Comparison of ENCODE assay signal across 14 mouse cellular contexts in the genomic region with DNA sequence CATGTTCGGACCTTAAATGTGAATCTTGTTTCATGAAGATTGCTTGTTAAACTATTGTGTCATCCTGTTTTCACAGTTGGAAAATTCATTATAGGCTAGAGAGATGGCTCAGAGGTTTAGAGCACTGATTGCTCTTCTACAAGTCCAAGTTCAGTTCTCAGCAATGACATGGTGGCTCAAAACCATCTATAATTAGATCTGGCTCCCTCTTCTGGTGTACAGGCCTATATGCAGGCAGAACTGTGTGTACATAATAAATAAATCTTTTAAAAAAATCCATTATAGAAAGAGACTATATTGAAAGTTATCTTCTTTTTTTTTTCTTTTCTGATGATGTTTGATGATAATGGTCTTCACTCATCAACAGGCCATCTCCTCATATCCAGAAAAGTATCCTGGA. TPM values are rescaled to one million over a fixed set of nuclear protein-coding genes. Genes with fewer than 3 reads are reported as not detected.
DNase-seq lines count a peak whose midpoint lies in the region; ATAC-seq and TF ChIP-seq lines count a peak whose summit lies in the region.
"Had no signal": no experiment of that assay in that cellular context is flagged by ENCODE, and none has a peak within 500 bp of the region (broad histone marks: within the 10 kb centered on the region; RNA-seq: fewer than 3 reads in every experiment).

No protein-coding gene starts in this region.

- TF ChIP-seq CTCF in lung, embryonic 14.5 days (IDR thresholded peaks at IDR 0.05; ENCODE audit: low read depth): 0 out of 2 replicates have a peak, but pooled peaks have one; percentile 8
- peak; percentile 47 for TF ChIP-seq CTCF in E14TG2a.4 (conservative IDR thresholded peaks at IDR 0.05; ENCODE audit: low read length)

- H3K9ac ChIP-seq in lung, embryonic 14.5 days: no peak overlapping the region
- no peak overlapping the region for H3K9ac ChIP-seq in hindbrain, embryonic 16.5 days (ENCODE audit: low read depth, low read length)
- H3K9ac ChIP-seq: forebrain, postnatal 0 days; limb, embryonic 15.5 days; stomach, embryonic 15.5 days had no signal

- H3K27ac ChIP-seq in lung, embryonic 14.5 days (ENCODE audit: low read depth): no peak overlapping the region
- no peak overlapping the region for H3K27ac ChIP-seq in hindbrain, embryonic 16.5 days (ENCODE audit: low read depth, low read length)
- H3K27ac ChIP-seq: limb, embryonic 15.5 days; macrophage; stomach, embryonic 15.5 days had no signal

- no peak for ATAC-seq in lung, embryonic 14.5 days (ENCODE audit: insufficient read depth)
- ATAC-seq in hindbrain, embryonic 16.5 days: no peak
- ATAC-seq: forebrain, postnatal 0 days had no signal

- H3K27me3 ChIP-seq in lung, embryonic 14.5 days (ENCODE audit: insufficient read depth, low read length): no peaks in the 10 kb centered on the region
- no peaks in the 10 kb centered on the region for H3K27me3 ChIP-seq in E14TG2a.4 (ENCODE audit: insufficient read depth, low read length)
- no peaks in the 10 kb centered on the region for H3K27me3 ChIP-seq in splenic B cell, adult 2 months (ENCODE audit: control insufficient read depth, insufficient read depth, low read length, poor library complexity, severe bottlenecking)
- H3K27me3 ChIP-seq in hindbrain, embryonic 16.5 days (replicated peaks; ENCODE audit: control insufficient read depth, insufficient read depth, low read length): no peaks in the 10 kb centered on the region
- H3K27me3 ChIP-seq: limb, embryonic 15.5 days; stomach, embryonic 15.5 days had no signal

- peaks cover 23% of the 10 kb centered on the region for H3K36me3 ChIP-seq in lung, embryonic 14.5 days (ENCODE audit: insufficient read depth)
- H3K36me3 ChIP-seq in E14TG2a.4 (ENCODE audit: insufficient read depth, low read length): peaks cover 43% of the 10 kb centered on the region
- peaks cover 4% of the 10 kb centered on the region for H3K36me3 ChIP-seq in splenic B cell, adult 2 months (ENCODE audit: control insufficient read depth, insufficient read depth, low read length, poor library complexity, severe bottlenecking)
- H3K36me3 ChIP-seq in hindbrain, embryonic 16.5 days (ENCODE audit: control insufficient read depth, insufficient read depth, low read length): peaks cover 7% of the 10 kb centered on the region

- no peaks in the 10 kb centered on the region for H3K9me3 ChIP-seq in lung, embryonic 14.5 days (ENCODE audit: low read depth, low read length)
- H3K9me3 ChIP-seq in E14TG2a.4 (ENCODE audit: low read length): no peaks in the 10 kb centered on the region
- H3K9me3 ChIP-seq in hindbrain, embryonic 16.5 days (ENCODE audit: control insufficient read depth, low read length): no peaks in the 10 kb centered on the region
- H3K9me3 ChIP-seq: limb, embryonic 15.5 days; stomach, embryonic 15.5 days had no signal

- H3K4me3 ChIP-seq in lung, embryonic 14.5 days (ENCODE audit: low read depth, low read length): no peak overlapping the region
- no peak overlapping the region for H3K4me3 ChIP-seq in E14TG2a.4 (replicated peaks; ENCODE audit: low read length)
- no peak overlapping the region for H3K4me3 ChIP-seq in hindbrain, embryonic 16.5 days (ENCODE audit: low read length)
- H3K4me3 ChIP-seq: limb, embryonic 15.5 days; stomach, embryonic 15.5 days had no signal

- no peaks in the 10 kb centered on the region for H3K4me1 ChIP-seq in lung, embryonic 14.5 days (ENCODE audit: insufficient read depth)
- no peaks in the 10 kb centered on the region for H3K4me1 ChIP-seq in E14TG2a.4 (replicated peaks; ENCODE audit: low read depth, low read length)
- no peaks in the 10 kb centered on the region for H3K4me1 ChIP-seq in hindbrain, embryonic 16.5 days (ENCODE audit: control insufficient read depth, insufficient read depth, low read depth, low read length)
- H3K4me1 ChIP-seq: limb, embryonic 15.5 days; stomach, embryonic 15.5 days had no signal

- WGBS in lung, embryonic 14.5 days: 98% methylated on average over 1 of the region's 1 CpGs
- 100% methylated on average over 1 of the region's 1 CpGs for WGBS in hindbrain, embryonic 16.5 days

- peak; percentile 21 for DNase-seq in lung, embryonic 14.5 days
- DNase-seq in lung, postnatal 25 days (ENCODE audit: low spot score): no peak
- peak; percentile 16 for DNase-seq in ZHBTc4 (ENCODE audit: low read depth, low spot score)
- DNase-seq in splenic B cell, adult 2 months (ENCODE audit: low read depth, low spot score): peak; percentile 29
- DNase-seq in heart, postnatal 4 days: no peak
- DNase-seq: adrenal gland, postnatal 10 days; forebrain, postnatal 0 days; gastrocnemius, postnatal 36 days; kidney, postnatal 25 days had no signal

- H3K4me2 ChIP-seq in lung, embryonic 14.5 days: no peak overlapping the region
- H3K4me2 ChIP-seq in hindbrain, embryonic 16.5 days (ENCODE audit: low read length): no peak overlapping the region
- H3K4me2 ChIP-seq: limb, embryonic 15.5 days; stomach, embryonic 15.5 days had no signal

RNA-seq across cellular contexts. Expression of gene Zfp53, which starts 15.7 kb away (rescaled TPM):
- 9.7 and 10.5 TPM in 2 replicates for polyA plus RNA-seq in lung, embryonic 14.5 days (2014; fragmentation: Nextera tagmentation; extraction: Ambion mirVana)
- total RNA-seq in heart, postnatal 4 days (2021): 1 to 10 TPM; 2.6 to 3.0 TPM
- polyA plus RNA-seq in hindbrain, embryonic 16.5 days (2015; fragmentation: Nextera tagmentation; extraction: Ambion mirVana): 8.7 and 10.7 TPM in 2 replicates

RNA-seq across cellular contexts. Expression of gene Zfp52, which starts 30.8 kb away (rescaled TPM):
- polyA plus RNA-seq in lung, embryonic 14.5 days (2014; fragmentation: Nextera tagmentation; extraction: Ambion mirVana): 4.5 and 4.6 TPM in 2 replicates
- total RNA-seq in heart, postnatal 4 days (2021): 1 to 10 TPM; 6.7 to 7.6 TPM
- 3.0 and 3.5 TPM in 2 replicates for polyA plus RNA-seq in hindbrain, embryonic 16.5 days (2015; fragmentation: Nextera tagmentation; extraction: Ambion mirVana)

RNA-seq across cellular contexts. Expression of gene Zfp51, which starts 54.4 kb away (rescaled TPM):
- 12.1 and 13.4 TPM in 2 replicates for polyA plus RNA-seq in lung, embryonic 14.5 days (2014; fragmentation: Nextera tagmentation; extraction: Ambion mirVana)
- total RNA-seq in heart, postnatal 4 days (2021): 1 to 10 TPM; 5.1 to 5.3 TPM
- 11.5 and 11.8 TPM in 2 replicates for polyA plus RNA-seq in hindbrain, embryonic 16.5 days (2015; fragmentation: Nextera tagmentation; extraction: Ambion mirVana)

Comparison
In these comparisons a context has a peak if more than half of its experiments do, and no peak if none do; other contexts are left out.
1. DNase-seq: peak in lung, embryonic 14.5 days (single experiment), ZHBTc4 (single experiment) and splenic B cell, adult 2 months (single experiment); none in lung, postnatal 25 days (single experiment) and heart, postnatal 4 days (single experiment).